Mouse (Mus musculus): Measurements from ENCODE around the gene Mblac1.

GRCm38 (mm10) chr5:138234224-138234623 is 40.1 kb downstream of the Mblac1 start:
- TF ChIP-seq CTCF (IDR thresholded peaks at IDR 0.05; ENCODE audit: low read depth, low read length): no peak
- TF ChIP-seq TAL1 (conservative IDR thresholded peaks at IDR 0.05; ENCODE audit: low read depth, low read length): no peak
